Mouse (Mus musculus) kidney, postnatal 10 days (tissue): ENCODE measurements around the gene Tomm20l.
"Not testable (repeated sequence)": the region's sequence is repeated elsewhere in the genome, so short reads cannot be mapped to it uniquely, and the experiment has no call there.

Experiments
- DNase-seq: peaks from one replicate; pipeline ENCODE4 v3.0.0; 2021; ENCODE audit warnings: mixed read lengths

Tomm20l gene

GRCm38 (mm10) chr12:71111331-71111730, at the start of gene Tomm20l:
Tomm20l (plus strand) TSS chr12:71111428.
- DNase-seq = peak; percentile 77

GRCm38 (mm10) chr12:71069846-71070245, 41.4 kb upstream of the Tomm20l start:
- DNase-seq = no peak

- no peak for DNase-seq
Observed at GRCm38 (mm10) chr12:71072048-71072447, 39.2 kb upstream of the Tomm20l start.

GRCm38 (mm10) chr12:71073113-71073730, 38.0 kb upstream of the Tomm20l start:
- peak; percentile 46 for DNase-seq

GRCm38 (mm10) chr12:71086331-71086730, 24.9 kb upstream of the Tomm20l start:
- DNase-seq = no peak

GRCm38 (mm10) chr12:71104275-71104674, 7.0 kb upstream of the Tomm20l start:
- DNase-seq = not testable (repeated sequence)

GRCm38 (mm10) chr12:71107216-71107771, 3.9 kb upstream of the Tomm20l start:
- no peak for DNase-seq

GRCm38 (mm10) chr12:71113074-71113473, 1.8 kb downstream of the Tomm20l start:
- DNase-seq = no peak

GRCm38 (mm10) chr12:71113675-71114288, 2.6 kb downstream of the Tomm20l start:
- DNase-seq = peak; percentile 68

GRCm38 (mm10) chr12:71116411-71116810, 5.2 kb downstream of the Tomm20l start:
- DNase-seq = no peak

GRCm38 (mm10) chr12:71122731-71123130, 11.5 kb downstream of the Tomm20l start:
- DNase-seq = no peak

- DNase-seq = no peak
Observed at GRCm38 (mm10) chr12:71123286-71123685, 12.1 kb downstream of the Tomm20l start.

GRCm38 (mm10) chr12:71135581-71135980, 24.4 kb downstream of the Tomm20l start:
- DNase-seq = no peak

GRCm38 (mm10) chr12:71136130-71136973, 25.1 kb downstream of the Tomm20l start, which contains the start of the genes Timm9 and 2700049A03Rik:
Timm9 (minus strand) TSS chr12:71136684.
2700049A03Rik (plus strand) TSS chr12:71136848.
- peak; percentile 83 for DNase-seq

- DNase-seq = peak; percentile 92
Observed at GRCm38 (mm10) chr12:71136974-71137491, 25.8 kb downstream of the Tomm20l start.

- DNase-seq = no peak
Observed at GRCm38 (mm10) chr12:71137686-71138085, 26.5 kb downstream of the Tomm20l start.

GRCm38 (mm10) chr12:71139258-71139828, 28.1 kb downstream of the Tomm20l start:
- DNase-seq = no peak

- no peak for DNase-seq
Observed at GRCm38 (mm10) chr12:71141189-71141588, 30.0 kb downstream of the Tomm20l start.

GRCm38 (mm10) chr12:71147641-71148040, 36.4 kb downstream of the Tomm20l start:
- DNase-seq = peak; percentile 64

GRCm38 (mm10) chr12:71148801-71149200, 37.6 kb downstream of the Tomm20l start:
- no peak for DNase-seq

GRCm38 (mm10) chr12:71149456-71149855, 38.2 kb downstream of the Tomm20l start:
- DNase-seq = no peak

- DNase-seq = no peak
Observed at GRCm38 (mm10) chr12:71150167-71150566, 38.9 kb downstream of the Tomm20l start.

- DNase-seq = no peak
Observed at GRCm38 (mm10) chr12:71154979-71155378, 43.8 kb downstream of the Tomm20l start.
